Mouse (Mus musculus): Measurements from ENCODE around the gene Thoc6.

DNA sequence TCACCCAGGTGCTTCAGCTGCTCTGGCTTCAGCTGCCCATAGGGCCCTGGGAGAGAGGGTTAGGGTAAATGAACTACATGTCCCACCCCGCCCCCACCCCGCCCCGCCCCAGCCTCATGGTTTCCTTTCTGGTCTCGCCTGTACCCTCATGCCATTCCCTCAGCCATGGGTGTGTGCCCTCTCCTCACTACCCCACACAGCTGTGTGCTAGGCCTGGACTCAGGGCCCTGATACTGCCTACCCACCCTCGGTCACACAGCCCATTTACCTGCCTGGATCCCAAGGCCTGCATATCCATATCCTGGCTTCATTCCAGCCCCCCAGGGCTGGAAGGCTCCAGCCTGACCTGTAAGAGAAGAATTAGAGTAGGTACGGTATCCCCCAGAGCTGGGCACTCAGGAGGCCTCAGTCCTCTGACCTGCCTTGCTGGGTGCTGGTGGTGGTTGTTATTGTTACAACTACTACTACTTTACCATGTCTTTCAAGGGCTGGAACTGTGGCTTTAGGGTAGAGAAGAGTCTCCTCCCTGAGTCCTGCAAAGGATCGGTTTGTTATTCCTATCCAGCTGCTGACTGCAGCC lies 31.9 kb upstream of the Thoc6 start:
- TF ChIP-seq CTCF (IDR thresholded peaks at IDR 0.05) (no peak), POLR2A (IDR thresholded peaks at IDR 0.05; ENCODE audit: insufficient read depth, low read depth, low read length) (no peak), EP300 (IDR thresholded peaks at IDR 0.05; ENCODE audit: insufficient read depth, low read depth, low read length) (no peak)

Data from heart, adult 2 months (tissue).